Mouse (Mus musculus) ES-Bruce4 (cell line): ENCODE data around the gene Fbxo36. TPM values are rescaled to one million over a fixed set of nuclear protein-coding genes. Genes with fewer than 3 reads are reported as not detected.

Experiments used
- H3K27ac ChIP-seq: 2 replicates; pipeline ENCODE4 v1.5.1; 2012; ENCODE audit warnings: low read length, inconsistent platforms; ENCODE audit not compliant: insufficient read depth
- H3K27me3 ChIP-seq: 2 replicates; pipeline ENCODE4 v1.6.1; 2012; ENCODE audit warnings: mild to moderate bottlenecking, low read length, inconsistent platforms; ENCODE audit not compliant: control insufficient read depth, poor library complexity, insufficient read depth, severe bottlenecking
- H3K36me3 ChIP-seq: 2 replicates; pipeline ENCODE4 v1.6.1; 2012; ENCODE audit warnings: inconsistent platforms, mild to moderate bottlenecking, low read length, moderate library complexity; ENCODE audit not compliant: control insufficient read depth, poor library complexity, insufficient read depth, severe bottlenecking
- H3K4me1 ChIP-seq: one replicate; pipeline ENCODE4 v1.8.1; 2011; ENCODE audit warnings: low read length; ENCODE audit not compliant: control insufficient read depth, insufficient read depth
- H3K4me3 ChIP-seq: 2 replicates; pipeline ENCODE4 v1.5.1; 2011; ENCODE audit warnings: low read depth, mild to moderate bottlenecking, low read length
- H3K9ac ChIP-seq: 2 replicates; pipeline ENCODE4 v1.6.1; 2012; ENCODE audit warnings: low read depth, mild to moderate bottlenecking, inconsistent platforms; ENCODE audit not compliant: poor library complexity, severe bottlenecking
- H3K9me3 ChIP-seq: replicated peaks from 2 replicates; pipeline ENCODE4 v1.6.1; 2012; ENCODE audit warnings: mild to moderate bottlenecking, low read length, inconsistent platforms; ENCODE audit not compliant: control insufficient read depth, poor library complexity, insufficient read depth, severe bottlenecking
- CTCF ChIP-seq: IDR thresholded peaks from one replicate; pipeline ENCODE4 v1.8.1; 2011; ENCODE audit warnings: low read depth, low read length
- EP300 ChIP-seq: IDR thresholded peaks from 2 replicates; pipeline ENCODE4 v1.6.1; 2011; ENCODE audit warnings: low read depth, low read length; ENCODE audit not compliant: insufficient read depth
- POLR2A ChIP-seq: IDR thresholded peaks from one replicate; pipeline ENCODE4 v1.8.1; 2011; ENCODE audit warnings: low read length; ENCODE audit not compliant: insufficient read depth
- polyA plus RNA-seq: library from polyadenylated mRNA; stranded (reverse); fragments of >200 nt; gene quantifications from 2 replicates; pipeline ENCODE4 v1.2.4, GENCODE M21; 2011; ENCODE audit warnings: low read depth; ENCODE audit not compliant: missing spikeins, insufficient read depth, insufficient read length

The Fbxo36 gene
- polyA plus RNA-seq, 1 experiment = 13.5 TPM

DNA sequence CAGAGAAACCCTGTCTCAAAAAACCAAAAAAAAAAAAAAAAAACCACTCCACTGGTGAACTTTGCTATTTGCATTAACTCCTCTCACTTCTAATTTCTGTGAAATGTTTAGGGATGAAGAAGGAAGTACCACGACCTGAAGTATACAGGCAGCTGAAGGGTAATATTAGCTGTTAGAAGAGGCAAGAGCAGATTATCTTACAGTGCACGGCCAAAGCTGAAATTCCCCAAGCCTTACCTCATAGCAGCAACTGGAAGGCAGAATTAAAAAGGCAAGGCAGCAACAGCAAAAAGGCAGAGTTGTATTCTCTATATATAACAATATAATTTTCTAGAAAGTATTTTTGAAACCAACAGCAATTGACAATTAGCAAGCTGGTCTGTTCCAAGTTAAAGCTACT is 14.6 kb upstream of the Fbxo36 start:
- H3K4me3 ChIP-seq = no peak overlapping the region
- H3K9ac ChIP-seq = no peak overlapping the region
- peaks cover 34% of the 10 kb centered on the region for H3K36me3 ChIP-seq
- TF ChIP-seq EP300 (no peak), CTCF (no peak), POLR2A (no peak)
- H3K27ac ChIP-seq = no peak overlapping the region
- H3K9me3 ChIP-seq = no peaks in the 10 kb centered on the region
- no peaks in the 10 kb centered on the region for H3K27me3 ChIP-seq
- H3K4me1 ChIP-seq = no peaks in the 10 kb centered on the region

DNA sequence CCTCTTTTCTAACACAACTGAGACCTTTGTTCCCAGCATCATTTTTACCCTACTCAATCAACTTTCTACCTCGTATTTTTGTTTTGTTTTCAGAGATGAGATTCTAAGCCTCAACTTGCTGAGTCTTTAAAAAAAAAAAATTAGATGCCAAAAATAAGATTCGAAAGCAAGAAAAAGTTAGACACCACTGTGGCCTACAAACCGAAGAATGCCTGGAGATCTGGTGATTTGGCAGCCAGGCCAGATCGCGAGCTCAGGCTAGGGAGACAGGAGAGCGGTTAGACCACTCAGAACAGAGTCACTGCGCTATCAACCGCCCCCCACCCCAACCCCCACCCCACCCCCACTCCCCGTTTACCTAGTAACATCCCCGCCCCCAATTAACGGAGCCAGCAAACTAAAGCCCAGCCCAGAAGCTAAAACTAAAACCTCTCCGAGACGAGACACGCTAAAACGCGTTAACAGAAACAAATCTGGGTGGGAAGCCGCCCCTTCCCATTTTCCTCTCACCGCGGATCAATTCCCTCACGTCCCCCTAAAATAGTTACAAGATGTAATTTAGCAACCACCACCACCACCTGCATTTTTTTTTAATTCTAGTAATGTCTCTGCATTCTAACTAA is 2.0 kb upstream of the Fbxo36 start:
- no peak for TF ChIP-seq POLR2A
- TF ChIP-seq EP300 = no peak
- TF ChIP-seq CTCF = no peak
- peaks cover 3% of the 10 kb centered on the region for H3K4me1 ChIP-seq
- H3K9me3 ChIP-seq = no peaks in the 10 kb centered on the region
- H3K27ac ChIP-seq = peak overlapping the region; percentile 62
- H3K9ac ChIP-seq = peak overlapping the region; percentile 100
- peaks cover 22% of the 10 kb centered on the region for H3K36me3 ChIP-seq
- H3K27me3 ChIP-seq = no peaks in the 10 kb centered on the region
- H3K4me3 ChIP-seq = peak overlapping the region; percentile 97

DNA sequence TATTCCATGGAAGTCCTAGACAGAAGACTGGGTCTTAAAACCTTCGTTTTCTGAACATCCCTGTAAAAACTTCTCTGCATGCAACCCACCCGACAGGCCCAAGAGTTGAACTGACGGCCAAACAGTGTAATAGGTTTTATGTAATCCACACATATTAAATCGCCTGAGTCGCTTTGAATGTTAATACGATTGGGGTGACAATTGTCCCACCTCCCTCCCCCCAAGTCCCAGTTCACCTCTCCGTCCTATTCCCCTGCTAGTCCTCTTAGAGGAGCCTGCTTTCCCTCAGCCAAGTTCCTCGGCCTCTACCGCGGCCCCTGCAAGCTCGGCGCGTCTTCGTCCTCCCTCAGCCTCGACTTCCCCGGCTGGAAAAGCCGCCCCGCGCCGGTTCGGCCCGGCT is 1.5 kb upstream of the Fbxo36 start:
- peak overlapping the region; percentile 100 for H3K9ac ChIP-seq
- TF ChIP-seq EP300 = no peak
- TF ChIP-seq CTCF = no peak
- no peak for TF ChIP-seq POLR2A
- peaks cover 18% of the 10 kb centered on the region for H3K36me3 ChIP-seq
- H3K27me3 ChIP-seq = no peaks in the 10 kb centered on the region
- peak overlapping the region; percentile 97 for H3K4me3 ChIP-seq
- no peaks in the 10 kb centered on the region for H3K9me3 ChIP-seq
- peak overlapping the region; percentile 62 for H3K27ac ChIP-seq
- H3K4me1 ChIP-seq = peaks cover 3% of the 10 kb centered on the region

DNA sequence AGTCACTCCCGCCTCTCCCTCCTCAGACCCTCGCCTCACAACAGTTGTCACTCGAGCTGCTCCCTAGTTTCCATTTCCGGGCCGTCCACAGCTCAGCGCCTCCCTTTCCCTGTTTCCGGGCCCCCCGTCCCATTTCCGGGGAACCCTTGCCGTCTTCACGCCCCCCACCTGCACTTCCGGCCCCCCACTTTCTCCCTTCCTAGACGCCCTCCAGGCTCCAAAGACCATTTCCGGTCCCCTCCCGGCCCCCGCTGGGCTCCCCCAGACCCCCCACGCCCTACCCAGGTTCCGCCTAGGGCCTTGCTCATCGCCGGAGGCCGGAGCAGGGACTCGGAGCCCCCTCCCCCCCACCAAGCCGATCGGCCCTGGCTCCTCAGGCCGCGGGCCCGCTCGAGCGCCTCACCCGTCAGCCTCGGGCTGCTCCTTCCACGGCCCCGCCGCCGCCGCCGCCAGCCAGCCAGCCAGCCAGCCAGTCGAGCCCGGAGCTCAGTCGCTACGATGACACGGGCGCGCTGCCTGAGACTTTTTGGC is 955 bp upstream of the Fbxo36 start:
- Histone ChIP-seq H3K9me3 (no peaks in the 10 kb centered on the region), H3K4me1 (peaks cover 3% of the 10 kb centered on the region), H3K27me3 (no peaks in the 10 kb centered on the region), H3K36me3 (peaks cover 16% of the 10 kb centered on the region), H3K9ac (peak overlapping the region; percentile 100), H3K27ac (peak overlapping the region; percentile 73), H3K4me3 (peak overlapping the region; percentile 97)
- TF ChIP-seq POLR2A (no peak), CTCF (no peak), EP300 (no peak)

DNA sequence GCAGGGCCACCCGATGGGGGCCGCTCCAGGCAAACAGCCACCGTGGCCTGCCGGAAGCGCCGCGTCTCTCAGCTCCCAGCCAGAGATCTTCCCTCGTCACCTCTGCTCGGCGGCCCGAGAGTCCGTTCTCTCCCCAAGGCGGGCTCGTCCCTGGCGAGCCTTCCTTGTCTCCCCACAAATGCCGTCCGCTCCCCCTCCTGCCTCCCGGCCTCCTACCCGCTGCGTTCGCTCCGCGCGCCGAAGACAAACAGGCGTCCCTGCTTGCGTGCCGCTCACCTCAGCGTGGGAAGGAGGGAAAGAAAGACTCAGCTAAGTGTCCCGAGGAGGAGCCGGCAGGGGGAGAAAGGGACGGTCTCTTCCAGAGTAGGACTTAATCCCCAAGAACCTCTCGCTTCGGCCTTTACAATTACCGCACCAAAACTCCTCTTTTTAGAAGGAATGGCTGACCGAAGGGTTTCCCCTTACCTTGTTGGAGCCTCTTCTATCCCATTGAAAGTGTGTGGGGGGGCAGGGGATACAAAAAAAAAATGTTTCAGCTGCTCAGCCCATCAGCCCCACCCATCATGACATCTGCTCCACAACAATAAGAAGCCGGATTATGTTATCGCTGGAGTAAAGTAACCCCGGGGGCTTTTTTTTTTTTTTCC is 500 bp downstream of the Fbxo36 start, which contains the start of gene Trip12:
TSS of gene Trip12 (minus strand) at position 499 of the 647 bp plus-strand sequence.
- peak within 1 kb of the TSS; percentile 72 for H3K27ac ChIP-seq
- TF ChIP-seq EP300 (no peak), POLR2A (no peak)
- no peaks in the 10 kb centered on the region for H3K9me3 ChIP-seq

DNA sequence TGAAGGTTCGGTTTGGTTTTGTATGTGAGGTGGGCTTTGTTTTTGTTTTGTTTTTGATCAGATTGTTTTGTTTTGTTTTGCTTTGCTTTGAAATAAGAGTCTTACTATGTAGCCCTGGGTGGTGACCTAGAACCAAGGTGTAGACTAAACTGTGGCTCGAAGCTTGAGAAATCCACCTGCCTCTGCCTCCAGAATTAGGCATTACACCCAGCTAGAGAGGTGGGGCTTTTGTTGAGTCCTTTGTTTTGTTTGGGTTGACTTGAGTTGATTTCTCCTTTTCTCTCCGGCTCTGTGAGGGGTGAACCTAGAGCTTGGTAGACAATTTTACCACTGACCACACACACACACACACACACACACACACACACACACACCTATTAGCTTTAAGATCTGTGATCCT is 1.4 kb downstream of the Fbxo36 start:
- Histone ChIP-seq H3K4me3 (no peak overlapping the region), H3K36me3 (peaks cover 16% of the 10 kb centered on the region), H3K9me3 (no peaks in the 10 kb centered on the region), H3K27me3 (no peaks in the 10 kb centered on the region), H3K4me1 (no peaks in the 10 kb centered on the region), H3K9ac (peak overlapping the region; percentile 100; the same call in 1 of the 2 replicates), H3K27ac (peak overlapping the region; percentile 72)
- TF ChIP-seq CTCF (no peak), POLR2A (no peak), EP300 (no peak)

More for the DNA sequence above, 500 bp downstream of the Fbxo36 start, which contains the start of gene Trip12:
- Histone ChIP-seq H3K36me3 (peaks cover 15% of the 10 kb centered on the region), H3K4me1 (no peaks in the 10 kb centered on the region), H3K27me3 (no peaks in the 10 kb centered on the region), H3K4me3 (peak within 1 kb of the TSS; percentile 97), H3K9ac (peak within 1 kb of the TSS; percentile 100)
